Mouse (Mus musculus): ENCODE measurements around the gene Usp39.

The Usp39 gene

GRCm38 (mm10) chr6:72374820-72375563 lies 30.0 kb upstream of the Usp39 start:
- Histone ChIP-seq H3K4me3 (replicated peaks; ENCODE audit: low read length) (no peak overlapping the region), H3K4me1 (replicated peaks; ENCODE audit: low read depth, low read length) (peaks cover 19% of the 10 kb centered on the region)
- TF ChIP-seq NANOG (IDR thresholded peaks at IDR 0.05; ENCODE audit: borderline replicate concordance, low read length) (no peak), CTCF (conservative IDR thresholded peaks at IDR 0.05; ENCODE audit: low read length) (no peak), POU5F1 (IDR thresholded peaks at IDR 0.05; ENCODE audit: borderline replicate concordance, low read length) (no peak)

GRCm38 (mm10) chr6:72374206-72374605 lies 29.2 kb upstream of the Usp39 start:
- H3K36me3 ChIP-seq (ENCODE audit: insufficient read depth, low read length): no peaks in the 10 kb centered on the region
- peaks cover 18% of the 10 kb centered on the region for H3K4me1 ChIP-seq (replicated peaks; ENCODE audit: low read depth, low read length)
- TF ChIP-seq POU5F1 (IDR thresholded peaks at IDR 0.05; ENCODE audit: borderline replicate concordance, low read length): no peak
- no peak for TF ChIP-seq CTCF (conservative IDR thresholded peaks at IDR 0.05; ENCODE audit: low read length)
- TF ChIP-seq NANOG (IDR thresholded peaks at IDR 0.05; ENCODE audit: borderline replicate concordance, low read length): no peak
- H3K4me3 ChIP-seq (replicated peaks; ENCODE audit: low read length): no peak overlapping the region
- peaks cover 32% of the 10 kb centered on the region for H3K27me3 ChIP-seq (ENCODE audit: insufficient read depth, low read length)
- no peaks in the 10 kb centered on the region for H3K9me3 ChIP-seq (ENCODE audit: low read length)

More at GRCm38 (mm10) chr6:72374820-72375563, 30.0 kb upstream of the Usp39 start:
- no peaks in the 10 kb centered on the region for H3K9me3 ChIP-seq (ENCODE audit: low read length)
- H3K27me3 ChIP-seq (ENCODE audit: insufficient read depth, low read length): peaks cover 40% of the 10 kb centered on the region
- H3K36me3 ChIP-seq (ENCODE audit: insufficient read depth, low read length): no peaks in the 10 kb centered on the region

GRCm38 (mm10) chr6:72373184-72373583 lies 28.2 kb upstream of the Usp39 start:
- no peaks in the 10 kb centered on the region for H3K36me3 ChIP-seq (ENCODE audit: insufficient read depth, low read length)
- H3K4me3 ChIP-seq (replicated peaks; ENCODE audit: low read length): no peak overlapping the region

GRCm38 (mm10) chr6:72371571-72371970 lies 26.6 kb upstream of the Usp39 start:
- Histone ChIP-seq H3K4me1 (replicated peaks; ENCODE audit: low read depth, low read length) (peaks cover 18% of the 10 kb centered on the region), H3K27me3 (ENCODE audit: insufficient read depth, low read length) (peaks cover 16% of the 10 kb centered on the region), H3K36me3 (ENCODE audit: insufficient read depth, low read length) (no peaks in the 10 kb centered on the region), H3K4me3 (replicated peaks; ENCODE audit: low read length) (no peak overlapping the region), H3K9me3 (ENCODE audit: low read length) (no peaks in the 10 kb centered on the region)
- no peak for TF ChIP-seq NANOG (IDR thresholded peaks at IDR 0.05; ENCODE audit: borderline replicate concordance, low read length)
- no peak for TF ChIP-seq POU5F1 (IDR thresholded peaks at IDR 0.05; ENCODE audit: borderline replicate concordance, low read length)
- no peak for TF ChIP-seq CTCF (conservative IDR thresholded peaks at IDR 0.05; ENCODE audit: low read length)

More at GRCm38 (mm10) chr6:72373184-72373583, 28.2 kb upstream of the Usp39 start:
- H3K9me3 ChIP-seq (ENCODE audit: low read length): no peaks in the 10 kb centered on the region
- H3K4me1 ChIP-seq (replicated peaks; ENCODE audit: low read depth, low read length): peaks cover 18% of the 10 kb centered on the region
- no peak for TF ChIP-seq NANOG (IDR thresholded peaks at IDR 0.05; ENCODE audit: borderline replicate concordance, low read length)
- TF ChIP-seq POU5F1 (IDR thresholded peaks at IDR 0.05; ENCODE audit: borderline replicate concordance, low read length): no peak
- no peak for TF ChIP-seq CTCF (conservative IDR thresholded peaks at IDR 0.05; ENCODE audit: low read length)
- H3K27me3 ChIP-seq (ENCODE audit: insufficient read depth, low read length): peaks cover 22% of the 10 kb centered on the region

GRCm38 (mm10) chr6:72371147-72371546 lies 26.2 kb upstream of the Usp39 start:
- no peak overlapping the region for H3K4me3 ChIP-seq (replicated peaks; ENCODE audit: low read length)
- no peaks in the 10 kb centered on the region for H3K36me3 ChIP-seq (ENCODE audit: insufficient read depth, low read length)
- H3K4me1 ChIP-seq (replicated peaks; ENCODE audit: low read depth, low read length): peaks cover 18% of the 10 kb centered on the region
- H3K9me3 ChIP-seq (ENCODE audit: low read length): no peaks in the 10 kb centered on the region
- H3K27me3 ChIP-seq (ENCODE audit: insufficient read depth, low read length): peaks cover 14% of the 10 kb centered on the region
- no peak for TF ChIP-seq POU5F1 (IDR thresholded peaks at IDR 0.05; ENCODE audit: borderline replicate concordance, low read length)
- no peak for TF ChIP-seq CTCF (conservative IDR thresholded peaks at IDR 0.05; ENCODE audit: low read length)
- TF ChIP-seq NANOG (IDR thresholded peaks at IDR 0.05; ENCODE audit: borderline replicate concordance, low read length): no peak

- Histone ChIP-seq H3K27me3 (ENCODE audit: insufficient read depth, low read length) (peaks cover 14% of the 10 kb centered on the region), H3K4me3 (replicated peaks; ENCODE audit: low read length) (peak overlapping the region; percentile 45; the same call in 1 of the 2 replicates), H3K4me1 (replicated peaks; ENCODE audit: low read depth, low read length) (peaks cover 21% of the 10 kb centered on the region), H3K36me3 (ENCODE audit: insufficient read depth, low read length) (no peaks in the 10 kb centered on the region), H3K9me3 (ENCODE audit: low read length) (no peaks in the 10 kb centered on the region)
- TF ChIP-seq NANOG (IDR thresholded peaks at IDR 0.05; ENCODE audit: borderline replicate concordance, low read length): no peak
- TF ChIP-seq CTCF (conservative IDR thresholded peaks at IDR 0.05; ENCODE audit: low read length): no peak
- TF ChIP-seq POU5F1 (IDR thresholded peaks at IDR 0.05; ENCODE audit: borderline replicate concordance, low read length): no peak
Measured at GRCm38 (mm10) chr6:72370091-72370490, 25.1 kb upstream of the Usp39 start.

GRCm38 (mm10) chr6:72369557-72369956 lies 24.6 kb upstream of the Usp39 start:
- H3K27me3 ChIP-seq (ENCODE audit: insufficient read depth, low read length): peaks cover 14% of the 10 kb centered on the region
- no peak for TF ChIP-seq NANOG (IDR thresholded peaks at IDR 0.05; ENCODE audit: borderline replicate concordance, low read length)
- TF ChIP-seq POU5F1 (IDR thresholded peaks at IDR 0.05; ENCODE audit: borderline replicate concordance, low read length): no peak
- peak; percentile 50 for TF ChIP-seq CTCF (conservative IDR thresholded peaks at IDR 0.05; ENCODE audit: low read length)
- peaks cover 21% of the 10 kb centered on the region for H3K4me1 ChIP-seq (replicated peaks; ENCODE audit: low read depth, low read length)
- H3K36me3 ChIP-seq (ENCODE audit: insufficient read depth, low read length): no peaks in the 10 kb centered on the region
- peak overlapping the region; percentile 45; the same call in 1 of the 2 replicates for H3K4me3 ChIP-seq (replicated peaks; ENCODE audit: low read length)
- H3K9me3 ChIP-seq (ENCODE audit: low read length): no peaks in the 10 kb centered on the region

- Histone ChIP-seq H3K9me3 (ENCODE audit: low read length) (no peaks in the 10 kb centered on the region), H3K36me3 (ENCODE audit: insufficient read depth, low read length) (no peaks in the 10 kb centered on the region), H3K27me3 (ENCODE audit: insufficient read depth, low read length) (peaks cover 14% of the 10 kb centered on the region), H3K4me1 (replicated peaks; ENCODE audit: low read depth, low read length) (peaks cover 30% of the 10 kb centered on the region), H3K4me3 (replicated peaks; ENCODE audit: low read length) (no peak overlapping the region)
- TF ChIP-seq POU5F1 (IDR thresholded peaks at IDR 0.05; ENCODE audit: borderline replicate concordance, low read length) (no peak), CTCF (conservative IDR thresholded peaks at IDR 0.05; ENCODE audit: low read length) (no peak), NANOG (IDR thresholded peaks at IDR 0.05; ENCODE audit: borderline replicate concordance, low read length) (no peak)
Measured at GRCm38 (mm10) chr6:72367460-72367974, 22.5 kb upstream of the Usp39 start.

Measured in E14TG2a.4 (cell line).